Mouse (Mus musculus) neural tube, embryonic 12.5 days (tissue): ENCODE results near the gene Mkrn1. TPM values are rescaled to one million over a fixed set of nuclear protein-coding genes. Genes with fewer than 3 reads are reported as not detected.
"Not testable (repeated sequence)": the region's sequence is repeated elsewhere in the genome, so short reads cannot be mapped to it uniquely, and the experiment has no call there.

Experiments
- ATAC-seq: fragments of 200-750 bp; cut with Nextera tagmentation; 2 replicates; pipeline ENCODE4 v1.8.0; 2017; ENCODE audit warnings: low read depth, mild to moderate bottlenecking, moderate TSS enrichment, moderate library complexity; ENCODE audit not compliant: low FRiP score
- H3K27ac ChIP-seq: fragments of 300-500 bp; sonication (generic); 2 replicates; pipeline ENCODE4 v1.5.1; 2016
- H3K27me3 ChIP-seq: fragments of 300-500 bp; sonication (generic); replicated peaks from 2 replicates; pipeline ENCODE4 v1.6.1; 2016; ENCODE audit warnings: mild to moderate bottlenecking
- H3K36me3 ChIP-seq: fragments of 300-500 bp; sonication (generic); 2 replicates; pipeline ENCODE4 v1.6.1; 2016; ENCODE audit warnings: mild to moderate bottlenecking
- H3K4me1 ChIP-seq: fragments of 300-500 bp; sonication (generic); 2 replicates; pipeline ENCODE4 v1.6.1; 2016
- H3K4me2 ChIP-seq: fragments of 300-500 bp; sonication (generic); replicated peaks from 2 replicates; pipeline ENCODE4 v1.6.1; 2016; ENCODE audit warnings: mild to moderate bottlenecking
- H3K4me3 ChIP-seq: fragments of 300-500 bp; sonication (generic); 2 replicates; pipeline ENCODE4 v1.5.1; 2016
- H3K9ac ChIP-seq: fragments of 300-500 bp; sonication (generic); 2 replicates; pipeline ENCODE4 v1.6.1; 2016; ENCODE audit warnings: mild to moderate bottlenecking
- H3K9me3 ChIP-seq: fragments of 300-500 bp; sonication (generic); 2 replicates; pipeline ENCODE4 v1.6.1; 2016; ENCODE audit warnings: mild to moderate bottlenecking
- WGBS: fragments of 180-500 bp; shearing (Covaris S2); methylation state at CpG from one replicate; pipeline ENCODE4 v1.1.7; 2016; 5-methylcytosine and 5-hydroxymethylcytosine counted together
- polyA plus RNA-seq: library from polyadenylated mRNA; unstranded; fragments of >200 nt; fragmentation: Nextera tagmentation; extraction: Ambion mirVana; gene quantifications from 2 replicates; pipeline ENCODE4 v1.2.1, GENCODE M21; 2016

The Mkrn1 gene
- polyA plus RNA-seq, 1 experiment from 2014 or later: 209 TPM

DNA sequence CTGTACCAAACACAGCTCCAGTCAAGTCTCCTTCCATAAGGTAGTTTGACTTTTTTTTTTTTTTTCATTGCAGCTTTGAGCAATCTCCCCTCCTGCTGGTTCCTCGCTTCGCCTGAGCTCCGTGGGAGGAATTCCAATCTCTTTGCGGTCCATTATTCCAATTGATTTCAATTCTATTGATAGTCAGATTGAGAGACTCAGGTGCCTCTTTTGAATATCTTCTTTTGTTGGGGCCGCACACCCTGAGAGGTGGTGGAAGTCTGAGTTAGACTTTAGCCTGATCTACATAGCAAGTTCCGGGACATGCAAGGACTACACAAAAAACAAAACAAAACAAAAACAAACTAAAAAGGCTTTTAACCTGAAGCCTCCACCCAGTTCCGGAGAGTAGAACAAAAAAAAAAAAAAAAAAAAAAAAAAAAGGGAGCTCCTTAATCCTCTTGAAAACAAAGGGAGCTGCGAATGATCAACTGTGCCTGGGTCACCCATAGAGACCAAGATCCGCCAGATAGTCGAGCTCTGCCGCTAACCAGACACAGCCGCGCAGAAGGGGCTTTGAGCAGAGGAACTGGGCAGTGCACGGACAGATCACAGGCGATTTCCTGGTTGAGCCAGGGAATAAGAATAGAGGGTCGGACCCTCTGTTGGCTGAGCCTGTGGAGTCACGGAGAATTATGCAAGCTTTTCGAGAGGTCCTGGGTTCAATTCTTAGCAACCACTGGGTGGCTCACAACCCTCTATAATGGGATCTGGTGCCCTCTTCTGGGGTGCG lies 25.7 kb upstream of the Mkrn1 start:
- H3K36me3 ChIP-seq: no peaks in the 10 kb centered on the region
- no peaks in the 10 kb centered on the region for H3K9me3 ChIP-seq
- H3K9ac ChIP-seq: no peak overlapping the region
- H3K4me3 ChIP-seq: no peak overlapping the region
- no peak overlapping the region for H3K27ac ChIP-seq
- WGBS: 13% methylated on average over 19 of the region's 19 CpGs
- H3K4me2 ChIP-seq: peak overlapping the region; percentile 34; the same call in 1 of the 2 replicates
- H3K27me3 ChIP-seq: no peaks in the 10 kb centered on the region
- H3K4me1 ChIP-seq: 0 out of 2 replicates have a peak, but pooled peaks cover 5% of the 10 kb centered on the region
- ATAC-seq: no peak

DNA sequence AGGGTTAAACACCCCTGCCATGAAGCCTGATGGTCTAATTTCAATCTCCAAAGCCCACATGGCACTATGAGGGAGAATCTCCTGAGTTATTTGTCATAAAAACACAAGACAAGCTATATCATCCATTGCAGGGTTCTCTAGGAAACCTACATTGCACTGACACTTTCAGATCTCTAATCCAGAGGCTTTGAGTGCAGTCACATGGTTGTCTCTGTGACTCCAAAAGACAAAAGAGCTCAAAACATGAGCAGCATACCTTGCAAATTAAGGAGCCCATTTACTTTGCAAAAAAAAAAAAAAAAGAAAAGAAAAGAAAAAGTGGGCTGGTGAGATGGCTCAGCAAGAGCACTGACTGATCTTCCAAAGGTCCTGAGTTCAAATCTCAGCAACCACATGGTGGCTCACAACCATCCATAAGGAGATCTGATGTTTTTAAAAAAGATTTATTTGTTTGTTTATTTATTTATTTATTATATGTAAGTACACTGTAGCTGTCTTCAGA lies 22.6 kb upstream of the Mkrn1 start:
- H3K27me3 ChIP-seq: no peaks in the 10 kb centered on the region
- no peak overlapping the region for H3K4me2 ChIP-seq
- no peaks in the 10 kb centered on the region for H3K9me3 ChIP-seq
- no peak for ATAC-seq
- H3K4me3 ChIP-seq: no peak overlapping the region
- no peak overlapping the region for H3K9ac ChIP-seq
- H3K4me1 ChIP-seq: 0 out of 2 replicates have a peak, but pooled peaks cover 3% of the 10 kb centered on the region
- no peak overlapping the region for H3K27ac ChIP-seq
- no peaks in the 10 kb centered on the region for H3K36me3 ChIP-seq

DNA sequence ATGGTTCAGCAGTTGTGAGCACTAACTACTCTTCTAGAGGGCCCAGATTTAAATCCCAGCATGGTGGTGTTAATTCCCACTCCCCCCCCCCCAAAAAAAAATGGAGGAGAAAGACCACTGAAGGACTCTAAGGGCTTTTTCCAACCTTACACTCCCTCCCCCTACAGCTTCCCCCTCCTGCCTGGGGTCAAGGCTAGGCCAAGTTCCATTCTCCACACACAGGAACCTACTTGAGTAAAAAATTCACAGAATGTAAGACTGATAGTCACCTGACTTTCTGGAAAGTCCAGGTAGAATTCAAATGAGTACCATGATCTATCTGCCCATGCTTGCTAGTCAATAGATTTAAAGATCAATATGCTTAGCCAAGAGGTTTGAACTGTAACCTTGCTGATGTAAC lies 19.9 kb upstream of the Mkrn1 start:
- Histone ChIP-seq H3K4me2 (no peak overlapping the region), H3K9ac (no peak overlapping the region), H3K27ac (no peak overlapping the region), H3K9me3 (no peaks in the 10 kb centered on the region), H3K4me1 (0 out of 2 replicates have a peak, but pooled peaks cover 3% of the 10 kb centered on the region), H3K27me3 (no peaks in the 10 kb centered on the region), H3K36me3 (no peaks in the 10 kb centered on the region), H3K4me3 (no peak overlapping the region)
- ATAC-seq: no peak

DNA sequence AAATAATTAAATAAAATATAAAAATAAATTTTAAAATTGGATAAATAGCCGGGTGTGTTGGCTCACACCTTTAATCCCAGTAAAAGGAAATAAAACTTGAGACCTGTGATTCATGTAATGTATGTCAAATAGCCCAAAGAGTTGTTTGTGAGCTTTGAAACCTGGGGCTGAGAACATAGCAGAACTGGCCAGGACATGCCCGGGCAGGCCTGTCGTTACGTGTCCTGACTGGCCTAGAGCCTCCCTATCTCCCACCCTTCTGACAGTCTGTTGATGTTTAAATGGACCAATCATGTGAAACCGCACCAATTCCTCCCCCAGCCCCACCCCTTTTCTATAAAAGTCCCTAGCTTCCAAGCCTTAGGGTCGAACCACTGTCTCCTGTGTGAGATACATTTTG lies 17.3 kb upstream of the Mkrn1 start:
- WGBS: 91% methylated on average over 6 of the region's 6 CpGs
- not testable (repeated sequence) for H3K4me3 ChIP-seq, H3K4me2 ChIP-seq, H3K4me1 ChIP-seq, ATAC-seq, H3K36me3 ChIP-seq, H3K27me3 ChIP-seq, H3K27ac ChIP-seq, H3K9me3 ChIP-seq, H3K9ac ChIP-seq

DNA sequence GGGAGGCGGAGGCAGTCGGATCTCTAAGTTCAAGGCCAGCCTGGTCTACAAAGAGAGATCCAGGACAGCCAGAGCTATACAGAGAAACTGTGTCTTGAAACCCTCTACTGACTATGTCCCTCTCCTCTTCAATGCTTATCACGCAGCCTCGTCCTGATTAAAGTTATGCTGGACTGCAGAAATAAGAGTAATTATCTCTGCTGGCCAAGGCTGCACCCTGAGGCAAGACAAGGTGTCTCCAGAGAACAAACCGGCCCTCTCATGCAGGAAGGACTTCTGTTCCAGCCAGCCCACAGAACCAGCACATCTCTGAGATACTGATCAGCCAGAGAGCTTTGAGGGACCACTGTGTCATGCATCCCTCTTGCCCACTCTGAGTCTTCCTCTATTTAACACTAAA lies 15.6 kb upstream of the Mkrn1 start:
- no peak overlapping the region for H3K27ac ChIP-seq
- no peaks in the 10 kb centered on the region for H3K9me3 ChIP-seq
- peaks cover 5% of the 10 kb centered on the region; the same call in 1 of the 2 replicates for H3K4me1 ChIP-seq
- no peak overlapping the region for H3K9ac ChIP-seq
- H3K27me3 ChIP-seq: no peaks in the 10 kb centered on the region
- no peak overlapping the region for H3K4me2 ChIP-seq
- 83% methylated on average over 5 of the region's 5 CpGs for WGBS
- ATAC-seq: no peak
- no peaks in the 10 kb centered on the region for H3K36me3 ChIP-seq
- H3K4me3 ChIP-seq: no peak overlapping the region

DNA sequence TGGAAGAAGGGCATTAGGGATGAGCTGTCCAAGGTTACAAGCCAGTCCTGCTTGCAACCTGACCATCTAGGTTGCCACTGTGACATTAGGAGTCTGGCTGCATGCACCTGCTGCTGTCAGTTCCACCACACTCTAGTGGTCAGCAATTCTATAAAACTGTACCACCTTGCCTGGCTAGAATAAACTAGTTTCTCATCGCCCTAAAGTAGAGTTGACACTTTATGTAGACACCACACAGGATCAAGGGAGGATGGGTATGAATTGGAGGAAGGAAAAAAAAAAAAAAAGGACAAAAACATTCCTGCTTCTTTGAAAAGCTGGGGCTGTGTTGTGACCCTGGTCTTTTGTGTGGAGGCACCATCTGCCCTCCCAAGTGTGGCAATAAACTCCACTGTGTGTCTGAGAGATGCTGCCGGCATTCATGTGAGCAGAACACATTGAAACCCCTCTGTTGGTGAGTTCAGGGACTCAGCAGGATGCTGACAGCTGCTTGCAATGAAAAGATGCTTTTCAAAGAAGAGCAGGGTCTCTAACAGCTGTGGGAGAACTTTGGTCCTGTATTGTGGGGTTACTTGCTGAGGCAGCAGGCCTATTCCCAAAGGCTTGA lies 14.7 kb upstream of the Mkrn1 start:
- Histone ChIP-seq H3K9ac (no peak overlapping the region), H3K4me1 (peaks cover 5% of the 10 kb centered on the region; the same call in 1 of the 2 replicates), H3K4me3 (no peak overlapping the region), H3K36me3 (no peaks in the 10 kb centered on the region), H3K4me2 (no peak overlapping the region), H3K9me3 (no peaks in the 10 kb centered on the region), H3K27me3 (no peaks in the 10 kb centered on the region), H3K27ac (peak overlapping the region; percentile 62; the same call in 1 of the 2 replicates)
- 8% methylated on average over 2 of the region's 2 CpGs for WGBS
- ATAC-seq: peak; percentile 89

DNA sequence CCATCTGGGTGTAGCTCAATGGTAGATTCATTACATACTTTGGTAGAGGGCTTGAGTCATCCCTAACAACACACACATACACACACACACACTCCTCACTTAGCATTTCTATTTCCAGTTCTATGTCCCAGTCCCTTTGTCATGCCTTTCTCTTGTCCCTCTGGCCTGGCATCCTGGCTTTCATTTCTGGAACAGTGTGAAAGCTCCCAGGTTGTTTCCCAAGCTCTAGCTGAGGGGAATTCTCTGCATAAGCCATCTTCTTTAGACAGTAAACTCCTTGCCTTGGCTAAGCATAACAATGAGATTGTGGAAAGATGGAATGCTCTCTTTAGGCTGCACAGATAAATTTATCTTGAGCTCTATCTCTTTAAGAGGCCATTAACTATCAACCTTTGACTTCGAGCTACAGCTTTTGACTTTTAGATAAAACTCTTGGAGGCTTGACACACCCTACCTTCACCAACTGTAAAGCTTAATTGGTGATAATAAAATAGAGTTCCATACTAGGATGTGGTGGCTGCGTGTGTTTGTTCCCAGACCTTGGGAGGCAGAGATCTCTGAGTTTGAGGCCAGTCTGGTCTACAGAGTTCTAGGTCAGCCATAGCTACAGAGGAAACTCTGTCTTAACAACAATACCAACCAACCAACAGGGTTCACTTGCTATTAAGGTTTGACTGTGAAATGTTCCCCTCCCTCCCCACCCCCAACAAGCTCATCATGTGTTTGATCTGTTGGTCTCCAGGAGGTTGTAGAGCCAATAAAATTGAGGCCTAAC lies 14.0 kb upstream of the Mkrn1 start:
- WGBS: 66% methylated on average over 2 of the region's 2 CpGs
- no peaks in the 10 kb centered on the region for H3K36me3 ChIP-seq
- H3K27ac ChIP-seq: peak overlapping the region; percentile 62; the same call in 1 of the 2 replicates
- H3K27me3 ChIP-seq: no peaks in the 10 kb centered on the region
- H3K4me3 ChIP-seq: no peak overlapping the region
- H3K4me2 ChIP-seq: no peak overlapping the region
- no peak for ATAC-seq
- H3K9me3 ChIP-seq: no peaks in the 10 kb centered on the region
- peaks cover 5% of the 10 kb centered on the region; the same call in 1 of the 2 replicates for H3K4me1 ChIP-seq
- H3K9ac ChIP-seq: no peak overlapping the region

DNA sequence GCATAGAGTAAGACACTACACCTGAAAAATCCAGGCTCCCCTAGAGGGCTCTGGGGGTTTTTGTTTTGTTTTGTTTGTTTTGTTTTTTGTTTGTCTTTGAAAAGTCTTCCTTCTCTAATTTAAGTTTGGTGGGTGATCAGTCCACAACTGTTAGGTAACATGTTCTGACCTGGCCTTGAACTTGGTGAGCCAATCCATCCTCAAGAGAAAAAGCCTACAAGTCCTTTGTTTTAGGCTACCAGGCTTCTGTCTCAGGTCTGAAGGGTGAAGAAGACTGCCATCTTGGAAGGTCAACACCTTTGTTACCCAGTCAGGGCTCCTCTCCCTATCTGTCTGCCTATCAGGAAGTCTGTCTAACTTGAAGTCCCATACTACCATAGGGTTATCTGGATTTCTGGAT lies 13.4 kb upstream of the Mkrn1 start:
- H3K27me3 ChIP-seq: no peaks in the 10 kb centered on the region
- no peaks in the 10 kb centered on the region for H3K36me3 ChIP-seq
- H3K27ac ChIP-seq: no peak overlapping the region
- H3K4me3 ChIP-seq: no peak overlapping the region
- H3K4me2 ChIP-seq: no peak overlapping the region
- H3K4me1 ChIP-seq: peaks cover 5% of the 10 kb centered on the region; the same call in 1 of the 2 replicates
- H3K9ac ChIP-seq: no peak overlapping the region
- no peak for ATAC-seq
- no peaks in the 10 kb centered on the region for H3K9me3 ChIP-seq

DNA sequence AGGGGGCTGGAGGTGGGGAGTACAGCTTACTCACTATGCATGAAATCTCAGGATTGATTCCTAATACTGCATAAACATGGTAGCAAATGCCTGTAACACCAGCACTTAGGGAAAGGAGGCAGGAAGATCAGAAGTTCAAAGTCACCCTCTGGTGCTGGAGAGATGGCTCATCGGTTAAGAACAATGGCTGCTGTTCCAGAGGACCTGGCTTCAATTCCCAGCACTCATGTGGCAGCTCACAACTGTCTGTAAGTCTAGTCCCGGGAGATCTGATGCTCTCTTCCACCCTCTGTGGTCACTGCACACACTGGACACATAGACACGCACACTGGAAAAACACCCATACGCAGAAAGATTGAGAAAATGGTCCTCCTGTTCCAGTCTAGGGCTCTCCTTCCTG lies 12.9 kb upstream of the Mkrn1 start:
- 89% methylated on average over 4 of the region's 4 CpGs for WGBS
- ATAC-seq: no peak

DNA sequence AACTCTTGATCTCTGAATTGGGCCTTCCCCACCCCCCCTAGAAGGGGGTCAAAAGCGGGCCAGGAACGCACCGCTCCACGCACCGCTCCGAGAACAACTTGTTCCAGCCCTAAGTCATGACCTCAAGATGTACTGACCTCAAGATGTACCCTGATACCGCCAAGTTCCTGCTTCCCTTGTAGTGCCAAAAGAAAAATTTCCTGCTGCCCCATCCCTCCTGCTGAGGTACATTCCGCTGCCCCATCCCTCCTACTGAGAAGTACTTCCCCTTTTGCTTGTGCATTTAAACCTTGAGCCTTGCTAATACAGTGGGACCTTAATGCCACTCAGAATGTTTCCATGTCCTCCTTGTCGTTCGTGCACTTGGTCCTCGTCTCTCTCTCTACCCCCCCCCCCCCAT lies 10.5 kb upstream of the Mkrn1 start:
- no peak overlapping the region for H3K27ac ChIP-seq
- ATAC-seq: no peak
- WGBS: 72% methylated on average over 11 of the region's 11 CpGs
- H3K36me3 ChIP-seq: no peaks in the 10 kb centered on the region
- no peaks in the 10 kb centered on the region for H3K9me3 ChIP-seq
- no peak overlapping the region for H3K9ac ChIP-seq
- H3K4me1 ChIP-seq: peaks cover 5% of the 10 kb centered on the region; the same call in 1 of the 2 replicates
- no peak overlapping the region for H3K4me2 ChIP-seq
- no peak overlapping the region for H3K4me3 ChIP-seq
- H3K27me3 ChIP-seq: no peaks in the 10 kb centered on the region

More for the DNA sequence above, 12.9 kb upstream of the Mkrn1 start:
- Histone ChIP-seq H3K4me1 (peaks cover 5% of the 10 kb centered on the region; the same call in 1 of the 2 replicates), H3K4me2 (no peak overlapping the region), H3K27ac (no peak overlapping the region), H3K9me3 (no peaks in the 10 kb centered on the region), H3K27me3 (no peaks in the 10 kb centered on the region), H3K36me3 (no peaks in the 10 kb centered on the region), H3K9ac (no peak overlapping the region), H3K4me3 (no peak overlapping the region)

DNA sequence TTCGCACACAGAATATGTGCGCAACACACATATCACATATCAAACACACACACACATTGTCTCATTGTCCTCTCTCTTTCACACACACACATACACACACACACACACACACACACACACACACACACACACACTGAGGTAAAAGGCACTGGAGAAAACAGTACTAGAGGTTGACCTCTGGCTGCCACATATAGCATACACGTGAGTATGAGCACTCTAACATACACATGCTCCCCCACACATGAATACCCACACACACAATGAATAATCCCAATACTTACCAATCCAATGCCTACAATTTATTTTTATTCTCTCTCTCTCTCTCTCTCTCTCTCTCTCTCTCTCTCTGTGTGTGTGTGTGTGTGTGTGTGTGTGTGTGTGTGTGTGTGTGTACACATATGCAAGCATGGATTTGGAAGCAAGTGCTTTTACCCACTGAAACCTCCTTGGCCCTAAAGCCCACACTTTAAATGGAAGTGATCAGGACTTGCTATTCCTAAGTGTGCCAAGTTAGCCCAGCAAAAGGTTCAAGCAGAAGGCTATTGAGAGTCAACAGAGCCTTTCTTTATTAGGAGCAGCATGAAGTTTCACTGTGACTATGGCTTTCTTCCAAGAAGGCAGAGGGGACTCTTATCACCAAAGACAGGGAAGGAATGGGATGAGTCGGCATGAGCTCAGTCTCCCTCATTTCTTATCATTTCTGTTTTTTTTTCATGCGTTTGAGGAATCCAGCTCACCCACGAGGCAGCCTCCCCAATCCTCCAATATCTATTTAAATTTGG lies 8.9 kb upstream of the Mkrn1 start:
- Histone ChIP-seq H3K4me2 (no peak overlapping the region), H3K4me3 (no peak overlapping the region), H3K36me3 (no peaks in the 10 kb centered on the region), H3K9me3 (no peaks in the 10 kb centered on the region), H3K9ac (no peak overlapping the region), H3K4me1 (no peaks in the 10 kb centered on the region), H3K27me3 (no peaks in the 10 kb centered on the region), H3K27ac (no peak overlapping the region)
- ATAC-seq: no peak
- 92% methylated on average over 6 of the region's 6 CpGs for WGBS
